Mouse (Mus musculus) MEL (cell line): ENCODE data around the gene Hspa1b. TPM values are rescaled to one million over a fixed set of nuclear protein-coding genes. Genes with fewer than 3 reads are reported as not detected.
"Not testable (repeated sequence)": the region's sequence is repeated elsewhere in the genome, so short reads cannot be mapped to it uniquely, and the experiment has no call there.

Source experiments
- DNase-seq: peaks from one replicate; pipeline ENCODE4 v3.0.0; 2011; ENCODE audit warnings: low read depth, low spot score
- H3K27ac ChIP-seq: 2 replicates; pipeline ENCODE4 v1.5.1; 2012; ENCODE audit warnings: low read depth, mild to moderate bottlenecking, control low read depth, low read length, moderate library complexity; ENCODE audit not compliant: control insufficient read depth
- H3K27me3 ChIP-seq, 2 experiments: fragments of 150-350 bp in 1 of 2; sonication (generic) in 1 of 2; 2 replicates each; pipeline ENCODE4 v1.6.1; 2012; ENCODE audit warnings: low read length in 2 of 2, mild to moderate bottlenecking in 2 of 2, improper control_type of control experiment in 1 of 2, moderate library complexity in 1 of 2; ENCODE audit not compliant: insufficient read depth in 2 of 2, control insufficient read depth in 1 of 2
- H3K36me3 ChIP-seq, 2 experiments: 2 replicates each; pipeline ENCODE4 v1.6.1; 2012 to 2014; ENCODE audit warnings: low read length in 2 of 2, improper control_type of control experiment in 1 of 2, inconsistent platforms in 1 of 2, mild to moderate bottlenecking in 1 of 2; ENCODE audit not compliant: insufficient read depth in 2 of 2, control insufficient read depth in 1 of 2
- H3K4me1 ChIP-seq, 2 experiments: fragments of 150-350 bp in 1 of 2; sonication (generic) in 1 of 2; 2 replicates each; pipeline ENCODE4 v1.6.1; 2012; ENCODE audit warnings: low read length in 2 of 2, improper control_type of control experiment in 1 of 2, mild to moderate bottlenecking in 1 of 2; ENCODE audit not compliant: insufficient read depth in 2 of 2, control insufficient read depth in 1 of 2
- H3K4me3 ChIP-seq, 2 experiments: fragments of 150-350 bp in 1 of 2; sonication (generic) in 1 of 2; 2 replicates each; pipeline ENCODE4 v1.5.1; 2012; ENCODE audit warnings: low read depth in 2 of 2, low read length in 2 of 2, mild to moderate bottlenecking in 2 of 2, moderate library complexity in 2 of 2, control low read depth in 1 of 2, improper control_type of control experiment in 1 of 2; ENCODE audit not compliant: control insufficient read depth in 1 of 2, insufficient read depth in 1 of 2
- H3K79me2 ChIP-seq: 2 replicates; pipeline ENCODE4 v1.6.1; 2012; ENCODE audit warnings: mild to moderate bottlenecking, low read length, moderate library complexity; ENCODE audit not compliant: control insufficient read depth, poor library complexity, insufficient read depth
- H3K9ac ChIP-seq: 2 replicates; pipeline ENCODE4 v1.6.1; 2012; ENCODE audit warnings: low read depth, mild to moderate bottlenecking, control low read depth, low read length, moderate library complexity; ENCODE audit not compliant: control insufficient read depth, poor library complexity, severe bottlenecking
- H3K9me3 ChIP-seq: fragments of 150-350 bp; sonication (generic); replicated peaks from 2 replicates; pipeline ENCODE4 v1.6.1; 2012; ENCODE audit warnings: mild to moderate bottlenecking, low read length, improper control_type of control experiment, moderate library complexity; ENCODE audit not compliant: insufficient read depth
- BHLHE40 ChIP-seq: IDR thresholded peaks from 2 replicates; pipeline ENCODE4 v1.6.1; 2012; ENCODE audit warnings: low read depth, mild to moderate bottlenecking, inconsistent platforms, low read length, improper control_type of control experiment, borderline replicate concordance
- CHD1 ChIP-seq: IDR thresholded peaks from 2 replicates; pipeline ENCODE4 v1.6.1; 2012; ENCODE audit warnings: low read depth, mild to moderate bottlenecking, inconsistent platforms, low read length, improper control_type of control experiment
- E2F4 ChIP-seq: IDR thresholded peaks from 2 replicates; pipeline ENCODE4 v1.6.1; 2011; ENCODE audit warnings: low read depth, low read length, improper control_type of control experiment, borderline replicate concordance
- EP300 ChIP-seq, 2 experiments: IDR thresholded peaks; 2 replicates each; pipeline ENCODE4 v1.6.1; 2011; ENCODE audit warnings: improper control_type of control experiment in 2 of 2, low read length in 2 of 2, low read depth in 1 of 2, mild to moderate bottlenecking in 1 of 2
- ETS1 ChIP-seq: IDR thresholded peaks from 2 replicates; pipeline ENCODE4 v1.6.1; 2012; ENCODE audit warnings: low read depth, mild to moderate bottlenecking, inconsistent platforms, low read length, improper control_type of control experiment, moderate library complexity
- GABPA ChIP-seq: IDR thresholded peaks from 2 replicates; pipeline ENCODE4 v1.6.1; 2012; ENCODE audit warnings: low read depth, mild to moderate bottlenecking, inconsistent platforms, low read length, improper control_type of control experiment, moderate library complexity
- JUND ChIP-seq: IDR thresholded peaks from 2 replicates; pipeline ENCODE4 v1.6.1; 2011; ENCODE audit warnings: low read depth, mild to moderate bottlenecking, improper control_type of control experiment, low read length
- KAT2A ChIP-seq: conservative IDR thresholded peaks from 2 replicates; pipeline ENCODE4 v1.6.1; 2012; ENCODE audit warnings: low read depth, low read length, improper control_type of control experiment, inconsistent platforms
- MAFK ChIP-seq: IDR thresholded peaks from 2 replicates; pipeline ENCODE4 v1.6.1; 2011; ENCODE audit warnings: low read depth, mild to moderate bottlenecking, low read length, improper control_type of control experiment, borderline replicate concordance
- MAX ChIP-seq: IDR thresholded peaks from 2 replicates; pipeline ENCODE4 v1.6.1; 2011; ENCODE audit warnings: low read length, improper control_type of control experiment
- MAZ ChIP-seq: IDR thresholded peaks from 2 replicates; pipeline ENCODE4 v1.6.1; 2012; ENCODE audit warnings: low read depth, mild to moderate bottlenecking, inconsistent platforms, low read length, improper control_type of control experiment
- MEF2A ChIP-seq: IDR thresholded peaks from 2 replicates; pipeline ENCODE4 v1.6.1; 2014; ENCODE audit warnings: low read depth, mild to moderate bottlenecking, inconsistent platforms, low read length, improper control_type of control experiment; ENCODE audit not compliant: poor library complexity, insufficient replicate concordance, severe bottlenecking; ENCODE audit errors: extremely low read depth
- MYC ChIP-seq: IDR thresholded peaks from 2 replicates; pipeline ENCODE4 v1.6.1; 2011; ENCODE audit warnings: low read depth, mild to moderate bottlenecking, low read length, improper control_type of control experiment, moderate library complexity
- NELFE ChIP-seq: IDR thresholded peaks from 2 replicates; pipeline ENCODE4 v1.6.1; 2011; ENCODE audit warnings: low read depth, low read length, improper control_type of control experiment
- POLR2A ChIP-seq, 2 experiments: IDR thresholded peaks; 2 replicates each; pipeline ENCODE4 v1.6.1; 2011 to 2012; ENCODE audit warnings: low read length in 2 of 2, mild to moderate bottlenecking in 2 of 2, control low read depth in 1 of 2, improper control_type of control experiment in 1 of 2, low read depth in 1 of 2, moderate library complexity in 1 of 2; ENCODE audit not compliant: control insufficient read depth in 1 of 2, insufficient read depth in 1 of 2, poor library complexity in 1 of 2
- POLR2AphosphoS2 ChIP-seq: IDR thresholded peaks from 2 replicates; pipeline ENCODE4 v1.6.1; 2011; ENCODE audit warnings: low read length, improper control_type of control experiment
- POLR2AphosphoS5 ChIP-seq: IDR thresholded peaks from 2 replicates; pipeline ENCODE4 v1.6.1; 2012; ENCODE audit warnings: low read depth, borderline replicate concordance, mild to moderate bottlenecking, inconsistent platforms, low read length, moderate library complexity, mixed read lengths
- RAD21 ChIP-seq: IDR thresholded peaks from 2 replicates; pipeline ENCODE4 v1.6.1; 2011; ENCODE audit warnings: mild to moderate bottlenecking, low read depth, low read length, improper control_type of control experiment
- SIN3A ChIP-seq: IDR thresholded peaks from 2 replicates; pipeline ENCODE4 v1.6.1; 2012; ENCODE audit warnings: low read length, improper control_type of control experiment, inconsistent platforms
- SMC3 ChIP-seq: IDR thresholded peaks from 2 replicates; pipeline ENCODE4 v1.6.1; 2011; ENCODE audit warnings: low read depth, low read length, improper control_type of control experiment
- TAL1 ChIP-seq: IDR thresholded peaks from 2 replicates; pipeline ENCODE4 v1.6.1; 2012; ENCODE audit warnings: mild to moderate bottlenecking, inconsistent platforms, low read length, moderate library complexity, mixed read lengths
- TBP ChIP-seq: IDR thresholded peaks from 2 replicates; pipeline ENCODE4 v1.8.0; 2011; ENCODE audit warnings: low read depth, low read length, improper control_type of control experiment
- TCF12 ChIP-seq: IDR thresholded peaks from 2 replicates; pipeline ENCODE4 v1.6.1; 2014; ENCODE audit warnings: low read depth, mild to moderate bottlenecking, inconsistent platforms, low read length, improper control_type of control experiment, moderate library complexity
- UBTF ChIP-seq: IDR thresholded peaks from 2 replicates; pipeline ENCODE4 v1.6.1; 2012; ENCODE audit warnings: low read depth, mild to moderate bottlenecking, inconsistent platforms, low read length, improper control_type of control experiment, moderate library complexity, borderline replicate concordance; ENCODE audit not compliant: insufficient read depth
- USF2 ChIP-seq, 2 experiments: IDR thresholded peaks; 2 replicates each; pipeline ENCODE4 v1.6.1; 2011 to 2012; ENCODE audit warnings: improper control_type of control experiment in 2 of 2, low read length in 2 of 2, borderline replicate concordance in 1 of 2, inconsistent platforms in 1 of 2, low read depth in 1 of 2, mild to moderate bottlenecking in 1 of 2; ENCODE audit not compliant: insufficient read depth in 1 of 2
- ZC3H11A ChIP-seq: IDR thresholded peaks from 2 replicates; pipeline ENCODE4 v1.6.1; 2012; ENCODE audit warnings: low read depth, mild to moderate bottlenecking, inconsistent platforms, low read length, improper control_type of control experiment
- ZKSCAN1 ChIP-seq: IDR thresholded peaks from 2 replicates; pipeline ENCODE4 v1.6.1; 2012; ENCODE audit warnings: low read depth, mild to moderate bottlenecking, inconsistent platforms, low read length, improper control_type of control experiment, moderate library complexity
- ZMIZ1 ChIP-seq: IDR thresholded peaks from 2 replicates; pipeline ENCODE4 v1.6.1; 2012; ENCODE audit warnings: low read depth, mild to moderate bottlenecking, inconsistent platforms, low read length, improper control_type of control experiment, moderate library complexity
- ZNF384 ChIP-seq: IDR thresholded peaks from 2 replicates; pipeline ENCODE4 v1.6.1; 2012; ENCODE audit warnings: low read depth, mild to moderate bottlenecking, inconsistent platforms, low read length, improper control_type of control experiment
- polyA plus RNA-seq, 2 experiments: library from polyadenylated mRNA; stranded (reverse) in 1 of 2; unstranded in 1 of 2; fragments of >175 nt in 1 of 2; fragments of >200 nt in 1 of 2; gene quantifications; 2 replicates each; pipeline versions ENCODE4 v1.2.1 to v1.2.4; 2012; ENCODE audit warnings: low replicate concordance in 2 of 2, low read depth in 1 of 2; ENCODE audit not compliant: insufficient read length in 2 of 2, insufficient read depth in 1 of 2, missing spikeins in 1 of 2
- total RNA-seq: library from RNA; depleted of rRNA; stranded (reverse); fragments of 300-350 nt; gene quantifications from 2 replicates; pipeline ENCODE4 v1.2.3, GENCODE M21; 2012; rRNA removed

The Hspa1b gene
- total RNA-seq, result 0.04 TPM in 1 of 2 replicates, not detected in the other
- polyA plus RNA-seq, result not detected

- not testable (repeated sequence) for H3K79me2 ChIP-seq, H3K36me3 ChIP-seq, H3K4me1 ChIP-seq, H3K9me3 ChIP-seq, H3K9ac ChIP-seq, DNase-seq, H3K27ac ChIP-seq, H3K4me3 ChIP-seq, H3K27me3 ChIP-seq
These were observed at the start of gene Hspa1b for GRCm38 (mm10) chr17:34959130-34959778. Gene Hspa1b, minus strand, starts transcription at chr17:34959238.

GRCm38 (mm10) chr17:35007387-35007991, 48.5 kb upstream of the Hspa1b start:
- peaks cover 32% of the 10 kb centered on the region for H3K79me2 ChIP-seq
- H3K9ac ChIP-seq, result no peak overlapping the region
- peaks cover 0 to 13% of the 10 kb centered on the region in 2 experiments; a peak in 2 of 4 replicates for H3K4me1 ChIP-seq
- H3K9me3 ChIP-seq, result no peaks in the 10 kb centered on the region
- no peak overlapping the region for H3K4me3 ChIP-seq
- peak; percentile 80 for DNase-seq
- no peaks in the 10 kb centered on the region for H3K27me3 ChIP-seq
- peak overlapping the region; percentile 9; the same call in 1 of the 2 replicates for H3K27ac ChIP-seq
- peaks cover 6 to 7% of the 10 kb centered on the region in 2 experiments for H3K36me3 ChIP-seq
- TF ChIP-seq MAZ, result no peak
- TF ChIP-seq RAD21, result peak; percentile 36
- no peak for TF ChIP-seq E2F4
- no peak for TF ChIP-seq MEF2A
- no peak for TF ChIP-seq TCF12
- TF ChIP-seq MYC, result no peak
- peak; percentile 56 for TF ChIP-seq SMC3
- no peak; the same call in 1 of the 2 replicates for TF ChIP-seq ZC3H11A
- TF ChIP-seq ZMIZ1, result no peak
- no peak for TF ChIP-seq ZKSCAN1
- TF ChIP-seq KAT2A, result no peak
- no peak for TF ChIP-seq SIN3A
- TF ChIP-seq TBP, result peak; percentile 91
- no peak for TF ChIP-seq MAX
- TF ChIP-seq NELFE, result no peak
- no peak for TF ChIP-seq POLR2A (IDR thresholded peaks at IDR 0.05; ENCODE audit: control insufficient read depth in 1 of 2, insufficient read depth in 1 of 2, low read depth in 1 of 2, low read length in 2 of 2, poor library complexity in 1 of 2)
- TF ChIP-seq CHD1, result no peak
- TF ChIP-seq EP300 (IDR thresholded peaks at IDR 0.05; ENCODE audit: low read depth in 1 of 2, low read length in 2 of 2), result no peak
- TF ChIP-seq ETS1, result no peak
- no peak for TF ChIP-seq GABPA
- TF ChIP-seq ZNF384, result 0 out of 2 replicates have a peak, but pooled peaks have one; percentile 31
- TF ChIP-seq POLR2AphosphoS5, result no peak
- TF ChIP-seq JUND, result 0 out of 2 replicates have a peak, but pooled peaks have one; percentile 52
- TF ChIP-seq BHLHE40, result no peak
- TF ChIP-seq MAFK, result peak; percentile 46; the same call in 1 of the 2 replicates
- no peak for TF ChIP-seq USF2 (IDR thresholded peaks at IDR 0.05; ENCODE audit: borderline replicate concordance in 1 of 2, insufficient read depth in 1 of 2, low read depth in 1 of 2, low read length in 2 of 2)
- TF ChIP-seq UBTF, result no peak
- no peak for TF ChIP-seq POLR2AphosphoS2
- TF ChIP-seq TAL1, result no peak
